Mouse (Mus musculus) erythroid progenitor cell, adult 5-6 weeks (primary cell): ENCODE data around the gene Rasl11b. TPM values are rescaled to one million over a fixed set of nuclear protein-coding genes. Genes with fewer than 3 reads are reported as not detected.

Experiments
- ATAC-seq: replicated peaks from 2 replicates; pipeline ENCODE4 v1.8.0; 2016; ENCODE audit warnings: moderate number of reproducible peaks, mild to moderate bottlenecking, moderate TSS enrichment, inconsistent platforms; ENCODE audit not compliant: poor library complexity, low FRiP score, severe bottlenecking
- total RNA-seq, 2 experiments: library from RNA; stranded (forward) in 1 of 2; stranded (reverse) in 1 of 2; fragments of 150-400 nt in 1 of 2; fragments of 186-747, 209-891 nt in 1 of 2; gene quantifications; 2 replicates each; pipeline versions ENCODE4 v1.2.3 to v1.2.4; 2015 to 2017; ENCODE audit warnings: low replicate concordance in 2 of 2

Rasl11b gene
- total RNA-seq, 2 experiments from 2014 or later = not detected

DNA sequence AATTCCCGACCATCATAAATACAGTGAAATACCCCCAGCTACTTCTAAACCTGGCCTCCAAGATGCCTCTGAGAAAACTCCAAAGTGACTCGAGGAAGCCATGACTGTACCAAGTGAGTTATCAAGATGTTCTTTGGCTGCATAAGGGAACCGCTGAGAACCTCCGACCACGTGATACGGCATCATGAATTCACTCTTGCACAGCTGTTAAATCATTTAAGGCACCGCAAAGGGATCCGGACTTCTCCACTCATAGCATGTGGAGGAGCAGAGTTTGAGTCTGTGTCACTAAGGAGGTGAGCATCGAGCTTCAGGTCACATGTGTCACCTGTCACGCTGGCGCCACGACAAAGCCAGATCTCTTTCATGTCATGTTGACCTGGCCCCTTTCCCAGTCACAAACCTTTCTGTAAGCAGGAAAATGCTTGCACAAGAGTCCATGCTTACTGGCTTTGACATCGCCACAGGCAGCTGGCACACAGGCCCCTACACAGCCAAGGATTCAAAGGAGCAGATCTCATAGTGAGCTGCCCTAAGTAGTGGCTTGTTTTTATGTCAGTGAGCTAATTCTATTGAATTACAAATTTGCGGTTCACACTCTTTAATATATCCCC lies 49.4 kb downstream of the Rasl11b start:
- ATAC-seq = no peak

DNA sequence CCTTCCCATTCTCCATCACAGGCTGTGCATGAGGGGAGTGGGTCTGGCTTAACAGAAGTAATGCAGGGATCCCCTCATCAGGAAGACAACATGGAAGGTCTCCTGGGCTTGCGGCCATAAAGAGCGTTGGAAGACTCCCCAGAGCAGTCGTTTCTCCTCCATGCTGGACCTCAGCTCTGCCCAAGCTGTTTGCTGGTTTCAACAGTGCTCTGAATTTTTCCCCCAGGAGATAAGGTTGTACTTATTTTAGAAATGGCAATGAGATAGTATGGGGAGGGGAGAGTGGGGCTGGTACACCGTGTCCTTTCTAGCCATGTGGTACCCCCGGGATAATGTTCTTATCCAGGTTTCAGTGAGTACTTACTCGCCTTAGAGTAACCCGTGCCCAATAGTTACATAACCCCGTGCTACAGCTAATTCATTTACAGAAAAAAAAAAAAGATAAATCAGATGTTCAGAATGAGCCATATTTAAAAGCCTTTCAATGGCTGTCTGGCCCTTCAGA lies 50.6 kb downstream of the Rasl11b start:
- ATAC-seq = no peak

DNA sequence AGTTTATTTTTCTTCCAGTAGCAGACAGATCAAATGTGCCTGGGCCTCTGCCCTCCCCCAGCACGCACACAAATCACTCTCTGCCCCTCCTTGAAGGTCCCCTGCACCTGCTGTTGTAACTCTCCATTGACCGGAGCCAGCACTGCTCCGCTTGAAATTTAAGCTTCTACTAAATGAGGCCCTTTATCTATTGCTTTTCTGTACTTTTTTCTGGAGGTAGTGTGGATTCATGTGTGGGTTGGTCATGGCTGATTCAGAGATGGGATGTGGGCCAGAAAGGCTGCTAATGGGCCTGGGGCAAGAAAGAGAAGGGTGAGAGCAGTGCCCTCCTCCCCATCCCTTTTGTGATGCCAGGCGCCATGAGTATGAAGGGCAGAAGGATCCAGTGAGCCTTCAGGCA lies 51.4 kb downstream of the Rasl11b start:
- no peak for ATAC-seq

DNA sequence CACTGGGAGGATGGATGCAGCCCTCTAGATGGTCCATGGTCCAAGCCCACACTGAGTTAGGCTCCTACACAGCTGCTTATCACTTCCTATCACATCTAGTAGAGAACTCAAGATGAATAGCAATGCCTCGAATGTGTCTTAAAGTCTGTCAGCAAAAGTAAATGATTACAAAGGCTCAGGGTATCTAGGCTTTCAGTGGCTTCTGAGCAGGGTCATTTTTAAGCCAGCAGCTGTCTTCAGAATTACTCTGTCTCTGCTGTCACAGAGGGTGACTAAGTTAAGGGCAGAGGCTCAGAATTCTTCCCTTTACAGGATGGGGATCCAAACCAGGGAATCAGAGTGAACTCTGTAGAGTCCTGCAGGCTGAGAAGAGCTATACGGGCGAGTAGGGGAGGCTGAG lies 51.9 kb downstream of the Rasl11b start:
- no peak for ATAC-seq

Other genes starting within 250 kb of the Rasl11b start
- 70.6 and 141 TPM in 2 replicates for gene Usp46, start 126.9 kb upstream of the Rasl11b start, total RNA-seq (2015; ENCODE audit: low replicate concordance)
- gene Usp46, start 126.9 kb upstream of the Rasl11b start, total RNA-seq (2017; ENCODE audit: low replicate concordance) = 47.2 and 73.0 TPM in 2 replicates